Mouse (Mus musculus) G1E (cell line): ENCODE data around the gene Ripk1.

ENCODE experiments used
- CTCF ChIP-seq: IDR thresholded peaks from 2 replicates; pipeline ENCODE4 v1.5.1; 2012; ENCODE audit warnings: low read depth, low read length, inconsistent platforms, mixed read lengths
- GATA1 ChIP-seq: IDR thresholded peaks from 2 replicates; pipeline ENCODE4 v1.6.1; 2012; ENCODE audit warnings: borderline replicate concordance, low read length, inconsistent platforms, mixed read lengths
- GATA2 ChIP-seq: IDR thresholded peaks from 2 replicates; pipeline ENCODE4 v1.6.1; 2012; ENCODE audit warnings: low read depth, low read length, inconsistent platforms, borderline replicate concordance
- POLR2AphosphoS5 ChIP-seq: IDR thresholded peaks from 2 replicates; pipeline ENCODE4 v1.6.1; 2012; ENCODE audit warnings: low read depth, low read length, inconsistent platforms; ENCODE audit not compliant: insufficient replicate concordance
- TAL1 ChIP-seq: conservative IDR thresholded peaks from 2 replicates; pipeline ENCODE4 v1.6.1; 2012; ENCODE audit warnings: low read depth, low read length, inconsistent platforms, mixed read lengths

DNA sequence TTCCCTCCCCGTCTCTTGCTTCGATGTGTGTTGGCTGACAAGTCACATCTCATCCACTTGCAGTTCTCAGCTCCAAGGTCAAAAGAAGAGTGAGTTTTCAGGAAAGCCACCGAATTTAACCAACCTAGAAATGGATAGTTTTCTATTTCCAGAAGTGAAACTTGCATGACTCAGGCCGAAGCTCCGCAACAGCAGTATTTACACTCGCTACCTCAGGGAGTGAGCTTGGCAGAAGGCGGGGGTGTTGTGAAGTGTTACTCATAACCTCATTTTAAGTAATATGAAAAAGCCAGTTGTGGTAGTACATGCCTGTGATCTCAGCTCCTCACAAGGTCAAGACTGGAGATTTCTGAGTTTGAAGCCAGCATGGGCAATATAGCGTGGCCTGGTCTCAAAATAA lies 48.3 kb downstream of the Ripk1 start:
- no peak for TF ChIP-seq CTCF
- TF ChIP-seq TAL1: no peak
- TF ChIP-seq GATA1: no peak
- no peak for TF ChIP-seq GATA2
- TF ChIP-seq POLR2AphosphoS5: no peak
